Mouse (Mus musculus) midbrain, embryonic 16.5 days (tissue): ENCODE data around the gene 1600002K03Rik. TPM values are rescaled to one million over a fixed set of nuclear protein-coding genes. Genes with fewer than 3 reads are reported as not detected.
"Not testable (repeated sequence)": the region's sequence is repeated elsewhere in the genome, so short reads cannot be mapped to it uniquely, and the experiment has no call there.

Experiments
- ATAC-seq: fragments of 200-750 bp; cut with Nextera tagmentation; 2 replicates; pipeline ENCODE4 v1.8.0; 2017; ENCODE audit warnings: moderate TSS enrichment
- H3K27ac ChIP-seq: fragments of 300-500 bp; sonication (generic); 2 replicates; pipeline ENCODE4 v1.5.1; 2014; ENCODE audit warnings: mild to moderate bottlenecking, low read length, mixed read lengths
- H3K27me3 ChIP-seq: fragments of 300-500 bp; sonication (generic); 2 replicates; pipeline ENCODE4 v1.6.1; 2014; ENCODE audit warnings: low read depth, low read length, mixed read lengths; ENCODE audit not compliant: control insufficient read depth, insufficient read depth
- H3K36me3 ChIP-seq: fragments of 300-500 bp; sonication (generic); 2 replicates; pipeline ENCODE4 v1.6.1; 2014; ENCODE audit warnings: mild to moderate bottlenecking, low read length, moderate library complexity, mixed read lengths; ENCODE audit not compliant: control insufficient read depth, insufficient read depth
- H3K4me1 ChIP-seq: fragments of 300-500 bp; sonication (generic); 2 replicates; pipeline ENCODE4 v1.6.1; 2014; ENCODE audit warnings: mild to moderate bottlenecking, low read length, mixed read lengths; ENCODE audit not compliant: control insufficient read depth, insufficient read depth
- H3K4me2 ChIP-seq: fragments of 300-500 bp; sonication (generic); 2 replicates; pipeline ENCODE4 v1.6.1; 2014; ENCODE audit warnings: mild to moderate bottlenecking, low read length, mixed read lengths
- H3K4me3 ChIP-seq: fragments of 300-500 bp; sonication (generic); 2 replicates; pipeline ENCODE4 v1.5.1; 2014; ENCODE audit warnings: low read depth, mild to moderate bottlenecking, low read length, moderate library complexity, mixed read lengths
- H3K9ac ChIP-seq: fragments of 300-500 bp; sonication (generic); 2 replicates; pipeline ENCODE4 v1.6.1; 2014; ENCODE audit warnings: low read depth, low read length, mixed read lengths
- H3K9me3 ChIP-seq: fragments of 300-500 bp; sonication (generic); replicated peaks from 2 replicates; pipeline ENCODE4 v1.6.1; 2014; ENCODE audit warnings: mild to moderate bottlenecking, low read length, mixed read lengths; ENCODE audit not compliant: control insufficient read depth, poor library complexity, severe bottlenecking
- WGBS: fragments of 180-500 bp; shearing (Covaris S2); extraction: QIAGEN DNeasy Blood & Tissue Kit; methylation state at CpG from one replicate; pipeline ENCODE4 v1.1.7; 2014; 5-methylcytosine and 5-hydroxymethylcytosine counted together
- polyA plus RNA-seq: library from polyadenylated mRNA; unstranded; fragments of >200 nt; fragmentation: Nextera tagmentation; extraction: Ambion mirVana; gene quantifications from 2 replicates; pipeline ENCODE4 v1.2.1, GENCODE M21; 2015

1600002K03Rik gene
- polyA plus RNA-seq, 1 experiment from 2014 or later = 11.0 TPM

DNA sequence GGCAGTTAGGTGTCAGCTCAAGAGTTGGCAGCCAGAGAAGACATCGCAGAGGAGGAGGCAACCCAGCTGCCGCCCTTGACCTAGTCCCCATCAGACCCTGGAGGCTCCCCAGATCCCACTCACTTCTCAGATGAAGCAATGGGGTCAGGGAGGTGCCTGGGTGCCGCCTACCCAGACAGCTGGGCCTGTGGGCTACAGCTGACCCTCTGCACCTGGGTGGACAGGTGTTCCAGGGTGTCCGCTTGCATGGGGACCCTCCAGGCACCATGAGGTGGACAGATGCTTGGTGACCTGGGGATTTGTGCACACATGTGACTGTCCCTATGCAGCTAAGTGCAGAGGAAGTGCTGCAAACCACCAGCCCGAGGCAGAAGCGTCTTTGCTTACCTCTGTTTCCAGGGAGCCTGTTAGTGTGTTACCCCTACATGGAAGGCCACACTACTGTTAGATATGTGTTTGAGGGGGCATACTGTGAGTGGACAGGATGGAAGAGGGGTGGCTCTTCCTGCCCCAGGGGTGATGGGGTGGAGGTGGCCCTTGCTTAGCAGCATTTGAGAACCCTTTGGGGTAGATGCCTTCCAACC, 9.9 kb upstream of the 1600002K03Rik start:
- H3K36me3 ChIP-seq = no peaks in the 10 kb centered on the region
- no peaks in the 10 kb centered on the region for H3K9me3 ChIP-seq
- H3K27me3 ChIP-seq = no peaks in the 10 kb centered on the region
- WGBS = 81% methylated on average over 6 of the region's 6 CpGs
- no peak overlapping the region for H3K27ac ChIP-seq
- H3K9ac ChIP-seq = no peak overlapping the region
- peaks cover 42% of the 10 kb centered on the region for H3K4me1 ChIP-seq
- H3K4me3 ChIP-seq = no peak overlapping the region
- no peak for ATAC-seq
- H3K4me2 ChIP-seq = no peak overlapping the region

DNA sequence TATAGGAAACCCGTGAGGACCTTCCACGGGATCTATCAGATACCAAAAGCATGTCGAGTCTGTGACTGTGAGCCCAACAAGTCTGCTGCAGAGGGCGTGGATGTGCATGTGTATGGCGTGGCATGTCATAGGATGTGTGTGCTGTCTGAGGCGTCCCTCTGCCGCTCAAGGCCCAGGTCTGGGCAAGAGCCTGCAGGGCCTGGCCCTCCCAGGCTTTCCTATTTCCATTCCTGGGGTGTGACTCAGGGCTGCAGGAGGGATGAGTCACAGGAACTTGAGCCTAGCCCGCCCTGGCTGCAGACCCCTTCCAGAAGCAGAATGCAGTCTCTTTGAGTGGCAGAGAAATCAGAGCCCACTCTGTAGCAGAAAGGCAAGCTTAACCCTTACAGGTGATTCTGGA, 9.0 kb upstream of the 1600002K03Rik start:
- H3K27ac ChIP-seq = no peak overlapping the region
- H3K27me3 ChIP-seq = no peaks in the 10 kb centered on the region
- no peaks in the 10 kb centered on the region for H3K9me3 ChIP-seq
- no peaks in the 10 kb centered on the region for H3K36me3 ChIP-seq
- ATAC-seq = no peak
- H3K4me2 ChIP-seq = peak overlapping the region; percentile 97; the same call in 1 of the 2 replicates
- peak overlapping the region; percentile 75; the same call in 1 of the 2 replicates for H3K9ac ChIP-seq
- no peak overlapping the region for H3K4me3 ChIP-seq
- H3K4me1 ChIP-seq = peaks cover 43% of the 10 kb centered on the region
- WGBS = 81% methylated on average over 8 of the region's 8 CpGs

DNA sequence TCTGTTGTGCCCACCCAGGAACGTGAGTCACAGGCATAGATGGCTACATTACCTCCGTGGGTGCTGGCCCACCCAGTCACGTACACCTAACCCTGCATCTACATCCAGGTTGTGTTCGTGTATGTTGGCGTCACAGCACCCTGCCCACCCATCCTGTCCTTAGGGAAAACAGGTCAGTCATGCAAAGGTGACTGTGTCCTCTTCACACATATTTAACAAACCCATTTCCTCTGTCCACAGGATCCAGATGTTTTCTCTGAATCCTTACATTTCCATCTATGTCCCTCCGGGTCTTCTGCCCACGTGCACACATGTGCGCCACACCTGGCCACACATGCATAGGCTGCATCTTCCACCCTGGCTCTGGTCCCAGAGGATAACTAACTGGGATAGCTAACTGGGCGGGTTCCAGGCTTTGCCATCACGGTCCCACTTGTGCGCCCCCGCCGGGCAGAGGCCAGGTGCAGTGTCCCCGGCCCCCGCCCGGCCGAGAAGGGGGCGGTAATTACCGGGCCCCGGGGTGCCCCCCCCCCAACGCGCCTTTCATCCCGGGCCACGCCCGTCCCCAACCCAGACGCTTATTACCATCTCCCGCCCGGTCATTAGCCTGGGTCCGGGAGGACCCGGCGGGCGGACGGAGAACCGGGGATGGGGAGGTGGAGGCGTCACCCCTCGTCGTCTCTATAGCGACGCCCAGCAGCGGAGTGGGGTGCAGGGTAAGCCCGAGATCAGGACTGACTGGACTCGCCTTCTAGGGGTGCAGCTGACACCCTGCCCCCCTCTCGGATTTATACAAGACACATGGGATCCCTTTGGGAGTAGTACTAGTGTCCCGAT, 8.4 kb upstream of the 1600002K03Rik start:
- Histone ChIP-seq H3K27ac (peak overlapping the region; percentile 82), H3K9ac (peak overlapping the region; percentile 75), H3K4me1 (peaks cover 44% of the 10 kb centered on the region), H3K4me3 (peak overlapping the region; percentile 50), H3K9me3 (no peaks in the 10 kb centered on the region), H3K36me3 (no peaks in the 10 kb centered on the region), H3K4me2 (peak overlapping the region; percentile 97), H3K27me3 (no peaks in the 10 kb centered on the region)
- ATAC-seq = peak; percentile 2; the same call in 1 of the 2 replicates
- 8% methylated on average over 43 of the region's 44 CpGs for WGBS

DNA sequence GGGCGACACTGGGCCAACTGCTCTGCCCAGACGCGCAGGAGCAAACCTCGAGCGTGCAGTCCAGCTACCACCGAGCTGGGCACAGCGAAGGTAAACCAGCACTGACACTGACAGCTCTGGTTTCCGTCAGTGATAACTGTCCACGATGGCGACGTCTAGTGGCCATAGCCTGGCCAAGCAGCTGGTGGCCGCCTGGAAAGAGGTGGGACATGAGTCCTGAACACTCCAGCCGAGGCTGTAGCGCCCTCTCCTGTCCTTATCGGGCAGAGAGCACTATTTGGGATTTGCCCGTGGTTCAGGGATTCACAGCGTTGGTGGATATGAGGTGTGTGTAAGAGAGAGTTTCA, 7.8 kb upstream of the 1600002K03Rik start:
- peak overlapping the region; percentile 82 for H3K27ac ChIP-seq
- WGBS = under 1% methylated on average over 17 of the region's 17 CpGs
- H3K4me1 ChIP-seq = peaks cover 47% of the 10 kb centered on the region
- H3K4me3 ChIP-seq = peak overlapping the region; percentile 50
- H3K36me3 ChIP-seq = no peaks in the 10 kb centered on the region
- ATAC-seq = peak; percentile 58
- H3K27me3 ChIP-seq = no peaks in the 10 kb centered on the region
- peak overlapping the region; percentile 75 for H3K9ac ChIP-seq
- peak overlapping the region; percentile 97 for H3K4me2 ChIP-seq
- no peaks in the 10 kb centered on the region for H3K9me3 ChIP-seq

DNA sequence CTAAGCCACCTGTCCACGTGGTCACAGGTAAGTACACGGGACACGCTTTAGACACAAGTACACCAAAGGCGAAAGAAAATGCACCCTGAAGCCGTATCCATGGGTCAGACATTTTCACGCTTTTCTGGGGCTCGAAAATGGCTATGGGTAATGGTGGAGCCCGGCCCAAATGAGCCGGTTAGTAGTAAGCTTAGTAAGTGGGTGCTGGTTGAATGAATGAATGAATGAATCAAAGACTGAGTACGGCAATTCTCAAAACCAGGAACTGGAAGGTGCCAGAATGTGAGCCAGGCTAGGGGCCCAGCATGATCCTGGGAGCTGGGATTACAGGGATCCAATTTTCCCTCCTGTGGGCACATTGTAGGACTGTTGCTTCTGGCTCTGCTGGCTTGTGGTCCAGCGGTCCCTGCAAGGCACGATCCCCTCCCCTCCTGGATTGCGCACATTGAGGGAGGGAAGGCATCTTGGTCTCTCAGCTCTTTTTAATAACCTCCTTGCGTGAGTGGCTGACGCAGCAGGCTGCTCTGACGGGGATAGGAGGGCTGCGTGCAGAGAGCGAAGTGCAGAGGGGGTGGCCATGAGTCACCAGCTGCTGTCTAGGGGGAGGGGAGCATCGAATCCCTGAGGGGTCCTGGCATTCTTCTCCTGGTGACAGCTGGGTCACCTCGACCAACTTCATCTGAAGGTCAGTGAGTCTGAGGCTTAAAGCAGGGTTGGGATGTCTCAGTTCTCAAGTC, 7.2 kb upstream of the 1600002K03Rik start, which contains the start of gene Cirbp:
Cirbp (plus strand) TSS at position 594 of the 737 bp plus-strand sequence.
- H3K9me3 ChIP-seq = no peaks in the 10 kb centered on the region
- peak within 1 kb of the TSS; percentile 100 for H3K27ac ChIP-seq
- H3K4me2 ChIP-seq = peak within 1 kb of the TSS; percentile 97
- H3K27me3 ChIP-seq = no peaks in the 10 kb centered on the region
- peaks cover 47% of the 10 kb centered on the region for H3K4me1 ChIP-seq
- peaks cover 3% of the 10 kb centered on the region; the same call in 1 of the 2 replicates for H3K36me3 ChIP-seq
- ATAC-seq = no peak
- 13% methylated on average over 20 of the region's 20 CpGs for WGBS
- peak within 1 kb of the TSS; percentile 50 for H3K4me3 ChIP-seq
- H3K9ac ChIP-seq = peak within 1 kb of the TSS; percentile 75

DNA sequence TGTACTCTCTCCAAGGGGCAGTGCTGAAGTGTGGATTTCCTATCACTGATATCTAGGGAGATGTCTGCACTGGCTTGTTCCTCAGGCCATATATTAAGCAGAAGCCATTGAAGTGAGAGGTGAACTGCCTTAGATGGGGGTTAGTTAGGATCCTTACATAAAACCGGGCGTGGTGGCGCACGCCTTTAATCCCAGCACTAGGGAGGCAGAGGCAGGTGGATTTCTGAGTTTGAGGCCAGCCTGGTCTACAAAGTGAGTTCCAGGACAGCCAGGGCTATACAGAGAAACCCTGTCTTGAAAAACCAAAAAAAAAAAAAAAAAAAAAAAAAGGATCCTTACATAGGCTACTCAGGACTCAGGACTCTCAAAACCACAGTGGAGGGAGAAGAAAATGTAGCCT, 6.6 kb upstream of the 1600002K03Rik start:
- 93% methylated on average over 4 of the region's 4 CpGs for WGBS
- peaks cover 46% of the 10 kb centered on the region for H3K4me1 ChIP-seq
- not testable (repeated sequence) for H3K27me3 ChIP-seq

DNA sequence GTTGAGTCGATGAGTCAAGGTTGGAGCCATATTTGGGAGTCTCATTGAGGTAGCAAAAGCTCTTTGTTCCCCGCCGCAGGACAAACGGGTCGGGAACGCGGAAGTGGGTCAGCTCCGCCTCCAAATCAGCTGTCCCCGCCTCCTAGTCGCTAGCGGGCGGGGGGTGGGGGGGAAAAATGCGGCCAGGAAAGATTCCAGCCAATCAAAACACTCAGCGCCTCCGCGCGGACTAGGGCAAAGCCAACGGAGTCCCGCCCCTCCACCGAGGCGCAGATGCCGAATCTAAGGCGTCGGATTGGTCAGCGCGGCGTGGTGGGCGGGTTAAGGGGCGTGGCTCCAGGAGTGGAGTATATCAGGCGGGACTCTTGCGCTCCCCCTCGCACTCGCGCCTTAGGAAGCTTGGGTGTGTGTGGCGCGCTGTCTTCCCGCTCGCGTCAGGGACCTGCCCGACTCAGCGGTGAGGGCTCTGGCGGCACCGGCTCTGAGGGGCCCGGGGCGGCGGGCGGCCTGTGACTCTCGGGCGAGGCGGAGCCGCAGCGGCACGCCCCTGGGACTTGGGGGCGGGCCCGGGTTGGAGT, 5.2 kb upstream of the 1600002K03Rik start:
- H3K4me1 ChIP-seq = peaks cover 51% of the 10 kb centered on the region
- peak overlapping the region; percentile 77 for H3K4me2 ChIP-seq
- peak; percentile 91 for ATAC-seq
- H3K4me3 ChIP-seq = peak overlapping the region; percentile 93
- H3K9ac ChIP-seq = peak overlapping the region; percentile 99
- H3K27me3 ChIP-seq = no peaks in the 10 kb centered on the region
- WGBS = under 1% methylated on average over 49 of the region's 55 CpGs
- H3K27ac ChIP-seq = peak overlapping the region; percentile 100
- peaks cover 19% of the 10 kb centered on the region for H3K36me3 ChIP-seq
- no peaks in the 10 kb centered on the region for H3K9me3 ChIP-seq

More for the DNA sequence above, 6.6 kb upstream of the 1600002K03Rik start:
- H3K36me3 ChIP-seq, H3K4me3 ChIP-seq, H3K9me3 ChIP-seq, ATAC-seq: not testable (repeated sequence)
- peak overlapping the region; percentile 97 for H3K4me2 ChIP-seq
- H3K9ac ChIP-seq = peak overlapping the region; percentile 75
- H3K27ac ChIP-seq = peak overlapping the region; percentile 82

DNA sequence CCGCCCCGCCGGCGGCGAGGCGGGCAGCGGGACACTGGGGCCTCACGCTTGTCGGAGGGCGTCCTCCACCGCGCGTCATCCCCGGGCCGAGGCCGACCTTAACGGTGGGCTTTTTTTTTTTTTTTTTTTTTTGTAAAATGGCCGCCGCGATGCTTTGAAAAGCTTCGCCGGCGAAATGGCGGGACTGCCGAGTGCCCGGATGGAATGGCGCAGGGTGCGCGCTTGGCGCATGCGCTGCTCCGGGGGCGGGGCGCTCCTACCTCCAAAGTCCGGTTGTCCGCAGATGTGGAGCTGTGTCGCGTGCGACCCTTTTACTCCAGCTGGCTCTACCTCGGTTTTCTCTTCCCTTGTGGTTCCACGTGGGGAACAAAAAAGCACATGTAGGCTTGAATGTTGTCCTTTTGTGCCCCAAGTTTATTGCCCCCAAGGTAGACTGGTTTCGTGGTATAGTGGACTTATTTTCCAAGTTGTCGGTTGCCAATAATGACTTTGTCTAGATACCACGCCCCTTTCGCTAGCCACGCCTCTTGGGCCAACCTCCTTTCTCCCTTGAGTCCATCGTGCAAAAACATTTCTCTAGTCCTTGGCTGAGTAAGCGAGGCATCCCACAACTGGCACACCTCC, 4.6 kb upstream of the 1600002K03Rik start:
- Histone ChIP-seq H3K9me3 (no peaks in the 10 kb centered on the region), H3K4me2 (peak overlapping the region; percentile 77), H3K27me3 (no peaks in the 10 kb centered on the region), H3K9ac (peak overlapping the region; percentile 99), H3K36me3 (peaks cover 19% of the 10 kb centered on the region), H3K4me1 (peaks cover 53% of the 10 kb centered on the region), H3K27ac (peak overlapping the region; percentile 100), H3K4me3 (peak overlapping the region; percentile 93)
- WGBS = 1% methylated on average over 47 of the region's 48 CpGs
- peak; percentile 46 for ATAC-seq
